In genomic region chr4:123611940-123612339, GRCm38 (mm10) we compare ENCODE assay signal across 28 mouse cellular contexts.
DNase-seq lines count a peak whose midpoint lies in the region; ATAC-seq and TF ChIP-seq lines count a peak whose summit lies in the region.
"Had no signal": no experiment of that assay in that cellular context is flagged by ENCODE, and none has a peak within 500 bp of the region (broad histone marks: within the 10 kb centered on the region; RNA-seq: fewer than 3 reads in every experiment).

No protein-coding gene starts in this region.

- peaks cover 61% of the 10 kb centered on the region for H3K79me2 ChIP-seq in myocyte (ENCODE audit: control insufficient read depth, insufficient read depth)

- H3ac ChIP-seq in myocyte (ENCODE audit: control insufficient read depth, insufficient read length): no peak overlapping the region

- DNase-seq in lung, adult 2 months: no peak
- DNase-seq in lung, postnatal 25 days (ENCODE audit: low spot score): no peak
- peak; percentile 33 for DNase-seq in A20 (ENCODE audit: low read depth, low spot score)
- DNase-seq in heart, postnatal 36 days: no peak
- no peak for DNase-seq in embryo, embryonic 10.5 days (ENCODE audit: low spot score)
- DNase-seq: adrenal gland, adult 2 months; adrenal gland, postnatal 36 days; cerebellum, adult 18-20 months; cerebellum, postnatal 10 days; gastrocnemius, postnatal 10 days; kidney, adult 9 months; kidney, postnatal 10 days; layer of hippocampus, adult 9-11 months; right cerebral cortex, adult 18-20 months; spleen, adult 18-20 months; thymus, postnatal 4 days had no signal

- ATAC-seq in common myeloid progenitor, adult 5-6 weeks (replicated peaks; ENCODE audit: low read depth, poor library complexity, severe bottlenecking): 0 out of 2 replicates have a peak, but pooled peaks have one; percentile 25
- ATAC-seq: activated CD4-positive, CD25-positive, alpha-beta regulatory T cell, adult 4 months; forebrain, embryonic 13.5 days; intestine, postnatal 0 days; midbrain, embryonic 13.5 days had no signal

- peak overlapping the region; percentile 48 for H3K4me2 ChIP-seq in myocyte (ENCODE audit: low read depth)
- H3K4me2 ChIP-seq: embryonic facial prominence, embryonic 15.5 days; forebrain, embryonic 13.5 days; hindbrain, embryonic 13.5 days; limb, embryonic 12.5 days; liver, embryonic 11.5 days; midbrain, embryonic 13.5 days; neural tube, embryonic 15.5 days had no signal

- H3K27me3 ChIP-seq in myocyte (ENCODE audit: control insufficient read depth, insufficient read depth, insufficient read length): no peaks in the 10 kb centered on the region
- H3K27me3 ChIP-seq: embryonic facial prominence, embryonic 15.5 days; forebrain, embryonic 13.5 days; hindbrain, embryonic 13.5 days; limb, embryonic 12.5 days; midbrain, embryonic 13.5 days; neural tube, embryonic 15.5 days had no signal

- TF ChIP-seq POLR2A in lung, adult 2 months (IDR thresholded peaks at IDR 0.05; ENCODE audit: borderline replicate concordance, extremely low read depth, low read depth, low read length): no peak
- no peak for TF ChIP-seq POLR2A in myocyte (IDR thresholded peaks at IDR 0.05; ENCODE audit: insufficient read length, low read depth)

- peaks cover 5% of the 10 kb centered on the region for H3K36me3 ChIP-seq in myocyte (ENCODE audit: control insufficient read depth, insufficient read depth)
- H3K36me3 ChIP-seq: embryonic facial prominence, embryonic 15.5 days; limb, embryonic 12.5 days; neural tube, embryonic 15.5 days had no signal

- H3K4me1 ChIP-seq in lung, adult 2 months (ENCODE audit: control insufficient read depth, insufficient read depth, low read length): peaks cover 26% of the 10 kb centered on the region
- H3K4me1 ChIP-seq: limb, embryonic 12.5 days had no signal

- H3K4me3 ChIP-seq in lung, adult 2 months (replicated peaks; ENCODE audit: extremely low read depth, low read depth, low read length): peak overlapping the region; percentile 38
- peak overlapping the region; percentile 49 for H3K4me3 ChIP-seq in myocyte
- H3K4me3 ChIP-seq: embryonic facial prominence, embryonic 10.5 days; embryonic facial prominence, embryonic 15.5 days; forebrain, embryonic 13.5 days; hindbrain, embryonic 13.5 days; limb, embryonic 12.5 days; midbrain, embryonic 13.5 days; neural tube, embryonic 15.5 days had no signal

- 82% methylated on average over 1 of the region's 1 CpGs for WGBS in lung, adult 2 months

- no peak for TF ChIP-seq CTCF in lung, adult 2 months (IDR thresholded peaks at IDR 0.05; ENCODE audit: insufficient read depth, low read length)

- intact Hi-C loops in heart, postnatal 36 days (cut with DNase I): no loop called here

TF ChIP-seq in myocyte, 11 proteins besides CTCF, POLR2A, EP300 and RAD21:
- TF ChIP-seq USF1 (IDR thresholded peaks at IDR 0.05; ENCODE audit: low read depth) (no peak), TCF12 (IDR thresholded peaks at IDR 0.05; ENCODE audit: insufficient read depth, poor library complexity, severe bottlenecking) (no peak), E2F4 (IDR thresholded peaks at IDR 0.05; ENCODE audit: insufficient read depth) (no peak), TCF3 (IDR thresholded peaks at IDR 0.05; ENCODE audit: insufficient read length, low read depth) (no peak), MAX (IDR thresholded peaks at IDR 0.05; ENCODE audit: low read depth) (no peak), MYOD1 (IDR thresholded peaks at IDR 0.05; ENCODE audit: control insufficient read depth in 1 of 3, insufficient read length in 2 of 3, low read depth in 2 of 3) (no peak), REST (IDR thresholded peaks at IDR 0.05; ENCODE audit: insufficient read depth, insufficient read length) (no peak), SRF (IDR thresholded peaks at IDR 0.05; ENCODE audit: control insufficient read depth, insufficient read length, low read depth) (no peak), POLR2AphosphoS2 (IDR thresholded peaks at IDR 0.05; ENCODE audit: insufficient read length, low read depth) (no peak)
